Mouse (Mus musculus): ENCODE data around the gene Slc23a2.

Slc23a2 gene

DNA sequence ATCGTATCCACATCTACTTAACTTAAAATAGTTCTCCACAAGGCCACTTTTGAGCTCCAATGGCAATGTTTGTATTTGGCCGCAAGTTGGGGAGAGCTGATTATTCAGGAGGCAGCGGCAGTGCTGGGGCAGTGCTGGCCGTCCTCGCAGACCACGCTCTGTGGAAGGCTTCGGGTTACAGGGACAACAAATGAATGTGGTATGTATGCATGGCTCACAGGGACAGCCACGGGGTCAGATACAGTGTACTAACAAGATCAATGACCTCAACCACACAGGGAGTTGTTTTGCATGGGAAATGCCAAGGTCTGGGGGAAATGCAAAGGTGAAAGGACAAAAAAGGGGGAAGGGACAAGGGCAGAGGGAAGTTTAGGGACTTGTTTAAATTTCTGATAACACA, 41.6 kb downstream of the Slc23a2 start:
- in situ Hi-C loops (cut with MboI, MseI) = no loop called here

DNA sequence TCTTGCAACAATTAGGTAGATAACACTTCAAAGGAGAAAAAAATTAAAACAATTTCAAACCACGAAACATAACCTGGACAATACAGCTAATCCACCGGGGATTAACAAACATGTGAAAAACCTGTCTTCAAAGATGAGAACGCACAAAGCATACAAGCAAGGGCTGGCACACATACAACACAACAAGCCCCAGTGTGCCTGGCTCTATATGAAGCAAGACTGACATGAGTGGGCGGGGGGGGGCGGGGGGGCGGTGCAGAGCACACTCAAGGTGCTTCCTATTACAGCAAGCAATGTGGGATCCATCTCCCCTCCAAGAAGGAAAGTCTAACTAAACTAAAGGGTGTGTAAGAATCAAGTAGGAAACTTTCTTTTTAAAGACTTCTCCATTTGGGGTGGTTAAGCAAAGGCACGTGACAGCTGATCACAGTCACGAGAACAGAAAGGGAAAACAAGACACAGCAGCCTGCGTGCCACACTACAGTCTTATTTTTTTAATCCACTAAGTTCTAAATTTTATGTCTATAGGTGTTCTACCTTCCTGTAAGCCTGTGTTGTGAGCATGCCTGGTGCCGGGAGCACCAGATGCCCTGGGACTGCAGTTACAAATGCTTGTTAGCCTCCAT, 42.3 kb downstream of the Slc23a2 start:
- in situ Hi-C loops (cut with MboI, MseI) = no loop called here

DNA sequence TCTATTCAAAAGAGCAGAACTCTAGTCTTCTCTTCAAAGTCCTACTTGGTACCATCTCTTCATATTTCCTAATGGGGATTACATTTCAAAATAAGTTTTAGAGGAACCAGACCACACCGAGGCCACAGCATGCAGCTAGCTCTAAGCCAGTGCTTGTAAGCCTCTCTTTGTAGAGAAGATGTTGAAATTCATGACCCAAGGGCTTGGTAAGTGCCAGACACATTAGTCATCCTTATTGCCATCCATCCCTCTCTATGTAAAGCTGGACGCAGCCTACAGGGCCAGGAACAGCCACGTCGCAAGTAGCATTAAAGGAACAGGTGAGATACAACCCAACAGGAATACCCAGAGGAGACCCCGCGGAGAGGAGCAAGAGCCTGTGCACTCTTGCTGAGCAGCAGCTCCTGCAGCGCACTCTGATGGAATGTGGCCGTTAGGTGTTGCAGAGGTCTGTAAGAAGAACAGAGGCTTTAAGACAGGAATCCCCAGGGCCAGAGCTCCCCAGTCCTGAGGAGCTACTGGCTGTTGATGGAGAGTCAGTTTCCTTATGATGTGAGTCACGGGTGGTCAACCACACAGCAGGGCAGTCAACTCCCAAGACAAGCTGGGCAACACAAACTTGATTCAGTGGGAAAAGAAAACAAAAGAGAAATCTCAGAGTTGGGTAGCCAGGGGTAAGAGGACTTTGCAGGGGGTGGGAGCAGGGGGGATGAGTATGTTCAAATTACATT, 45.8 kb downstream of the Slc23a2 start:
- in situ Hi-C loops (cut with MboI, MseI) = loop anchor here in 1 of 2 experiments (5.0 kb wide), 1 partner anchor 42 kb away; no protein-coding TSS in a partner anchor

DNA sequence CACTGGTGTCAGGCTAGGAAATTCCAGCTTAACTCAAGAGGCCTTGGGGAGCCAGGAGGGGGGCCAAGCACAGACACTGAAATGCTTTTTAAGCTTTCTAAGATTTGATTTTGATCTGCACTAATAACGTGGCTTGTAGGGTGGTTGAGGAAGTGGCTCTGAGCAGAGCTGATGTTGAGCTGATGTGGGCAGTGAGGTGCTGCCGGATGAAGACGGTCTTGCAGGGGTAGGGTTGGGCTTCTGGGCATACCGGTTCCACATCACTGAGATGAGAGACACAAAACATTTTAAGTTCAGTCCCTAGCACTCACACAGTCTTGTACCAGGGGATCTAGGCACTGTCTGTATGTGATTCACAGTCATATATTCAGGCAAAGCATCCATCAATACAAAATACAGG, 46.5 kb downstream of the Slc23a2 start:
- in situ Hi-C loops (cut with MboI, MseI) = loop anchor here in 1 of 2 experiments (5.0 kb wide), 1 partner anchor 41 kb away; no protein-coding TSS in a partner anchor

DNA sequence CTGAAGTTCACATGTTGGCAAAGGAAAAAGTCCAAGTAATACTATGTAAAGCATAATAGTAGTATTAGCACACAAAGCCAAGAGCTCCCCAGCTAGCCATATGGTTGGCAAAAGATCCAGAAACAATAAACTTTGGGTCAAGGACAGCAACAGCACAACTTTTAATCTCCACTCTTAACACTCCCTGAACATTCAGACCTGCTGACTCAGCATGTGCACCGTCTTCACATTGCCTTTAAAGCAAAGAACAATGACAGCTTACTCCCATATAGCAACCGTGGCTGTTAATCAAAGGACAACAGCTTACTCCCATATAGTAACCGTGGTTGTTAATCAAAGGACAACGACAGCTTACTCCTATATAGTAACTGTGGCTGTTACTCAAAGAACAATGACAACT, 48.3 kb downstream of the Slc23a2 start:
- in situ Hi-C loops (cut with MboI, MseI) = loop anchor here in 1 of 2 experiments (5.0 kb wide), 1 partner anchor 39 kb away; no protein-coding TSS in a partner anchor

DNA sequence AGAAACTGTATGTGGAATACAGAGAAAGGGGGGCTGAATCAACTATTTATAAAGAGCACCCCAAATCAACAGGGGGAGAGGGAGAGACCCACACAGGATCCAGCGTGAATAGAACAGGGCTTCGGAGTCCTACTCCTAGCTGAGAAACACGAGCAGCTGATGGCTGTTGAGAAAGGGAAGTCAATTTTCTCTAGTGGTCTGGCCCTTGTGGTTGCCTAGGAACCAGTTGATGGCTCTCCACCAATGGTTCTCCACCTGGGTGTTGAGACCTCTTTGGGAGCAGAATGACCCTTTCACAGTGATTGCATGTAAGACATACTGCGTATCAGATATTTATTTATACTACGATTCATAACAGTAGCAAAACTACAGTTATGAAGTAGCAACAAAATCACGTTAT, 49.1 kb downstream of the Slc23a2 start:
- in situ Hi-C loops (cut with MboI, MseI) = loop anchor here in 1 of 2 experiments (5.0 kb wide), 1 partner anchor 39 kb away; no protein-coding TSS in a partner anchor

DNA sequence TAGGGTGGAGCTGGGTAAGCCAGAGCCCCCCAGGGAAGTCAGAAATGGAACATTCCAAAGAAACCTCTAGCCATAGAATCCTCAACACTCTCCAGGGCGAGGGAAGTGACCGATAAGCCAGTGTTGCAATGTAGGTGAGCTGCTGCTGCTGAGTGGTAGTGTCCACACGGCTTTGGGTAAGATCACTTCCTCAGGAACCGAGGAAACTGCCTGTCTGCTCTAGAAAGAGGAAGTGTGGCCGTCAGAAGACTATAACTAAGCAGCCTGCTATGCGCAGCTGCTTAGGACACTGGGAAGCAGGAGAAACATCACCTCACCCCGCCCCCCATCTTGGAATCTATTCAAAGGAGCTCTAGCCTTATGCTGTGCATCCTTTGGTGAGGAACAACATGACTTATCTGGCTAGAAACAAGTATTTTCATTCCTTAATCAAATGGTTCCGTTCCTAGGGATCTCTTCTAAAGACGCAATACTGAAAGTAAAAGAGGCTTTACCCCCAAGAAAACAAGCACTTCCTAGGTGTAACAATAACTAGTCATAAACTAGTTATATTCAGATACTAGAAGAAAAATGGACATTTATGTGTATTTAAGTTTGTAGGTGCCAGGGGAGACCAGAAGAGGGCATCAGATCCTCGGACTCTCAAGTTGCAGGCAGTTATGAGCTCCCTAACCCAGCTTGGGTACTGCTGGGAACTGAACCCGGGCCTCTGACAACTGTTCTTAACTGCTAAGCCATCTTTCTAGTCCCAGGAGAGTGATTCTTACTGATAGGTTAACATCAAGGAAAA, 50.3 kb downstream of the Slc23a2 start:
- in situ Hi-C loops (cut with MboI, MseI) = loop anchor here in 1 of 2 experiments (5.0 kb wide), 1 partner anchor 37 kb away; no protein-coding TSS in a partner anchor

DNA sequence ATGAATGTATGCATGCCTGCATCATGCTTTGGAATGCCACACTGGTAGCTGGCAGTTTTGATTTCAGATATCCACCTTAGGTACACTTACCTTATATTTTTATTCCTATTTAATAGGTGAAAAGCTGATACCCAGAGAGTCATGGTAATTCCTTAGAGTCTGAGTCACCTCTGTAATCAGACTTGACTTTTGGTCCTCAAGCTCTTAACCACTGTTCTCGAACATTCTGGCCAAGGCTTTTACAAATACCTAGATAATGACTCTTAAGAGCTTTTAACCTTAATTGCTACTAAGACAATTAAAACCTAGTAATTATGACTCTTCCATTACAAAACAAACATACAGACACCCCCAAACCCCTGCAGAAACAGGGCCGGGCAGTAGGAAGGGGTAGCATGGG, 51.2 kb downstream of the Slc23a2 start:
- in situ Hi-C loops (cut with MboI, MseI) = no loop called here

DNA sequence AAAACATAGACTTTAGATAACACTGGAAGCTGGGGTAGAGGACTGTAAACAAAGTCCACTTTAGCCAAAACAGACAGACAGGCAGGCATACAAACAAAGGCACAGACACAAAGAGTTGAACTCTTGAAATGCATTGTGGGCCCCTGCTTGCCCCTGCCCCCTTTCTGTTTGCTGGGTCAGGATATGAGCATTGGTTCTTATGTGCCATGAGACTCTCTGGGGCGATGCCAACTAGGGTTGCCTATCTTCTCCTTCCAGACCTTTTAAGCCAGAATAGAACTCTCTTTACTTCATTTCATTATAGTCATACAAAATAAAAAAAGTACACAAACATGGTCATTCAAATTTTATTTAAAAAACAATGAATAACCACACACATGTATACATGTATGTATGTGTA, 51.6 kb downstream of the Slc23a2 start:
- in situ Hi-C loops (cut with MboI, MseI) = no loop called here

DNA sequence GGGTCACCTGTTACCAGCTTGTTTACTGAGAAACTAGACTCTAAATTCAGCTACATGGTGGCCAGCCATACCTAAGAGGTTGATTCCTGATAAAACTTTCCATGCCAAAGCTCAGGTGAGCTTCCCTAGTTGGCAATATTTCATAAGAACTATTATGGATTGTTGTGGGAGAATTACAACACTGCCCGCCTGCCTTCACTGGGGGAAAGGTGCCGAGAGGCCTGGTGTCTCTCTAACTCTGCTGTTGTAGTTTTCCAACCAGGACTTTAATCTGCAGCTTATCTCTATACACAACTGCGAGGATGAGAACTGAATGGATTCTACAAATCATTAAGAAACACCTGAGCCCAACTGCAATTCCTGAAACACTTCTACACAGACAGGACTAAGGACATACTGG, 52.2 kb downstream of the Slc23a2 start:
- in situ Hi-C loops (cut with MboI, MseI) = no loop called here

DNA sequence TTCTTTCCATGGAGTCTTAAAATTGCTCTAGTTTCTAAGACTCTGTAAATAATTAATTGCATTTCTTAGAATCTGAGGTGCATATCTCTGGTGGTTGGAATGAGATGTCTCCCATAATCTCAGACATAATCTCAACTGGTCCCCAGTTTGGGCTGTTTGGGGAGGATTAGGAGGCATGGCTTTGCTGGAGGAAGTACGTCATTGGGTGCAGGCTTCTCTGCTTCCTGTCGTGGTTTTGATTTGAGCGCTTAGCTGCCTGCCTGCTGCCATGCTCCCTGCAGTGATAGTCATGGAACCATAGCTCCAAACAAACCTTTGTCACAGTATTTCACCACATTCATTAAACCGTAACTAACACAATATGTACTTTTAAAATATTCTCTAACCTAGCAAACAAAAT, 53.2 kb downstream of the Slc23a2 start:
- in situ Hi-C loops (cut with MboI, MseI) = no loop called here

DNA sequence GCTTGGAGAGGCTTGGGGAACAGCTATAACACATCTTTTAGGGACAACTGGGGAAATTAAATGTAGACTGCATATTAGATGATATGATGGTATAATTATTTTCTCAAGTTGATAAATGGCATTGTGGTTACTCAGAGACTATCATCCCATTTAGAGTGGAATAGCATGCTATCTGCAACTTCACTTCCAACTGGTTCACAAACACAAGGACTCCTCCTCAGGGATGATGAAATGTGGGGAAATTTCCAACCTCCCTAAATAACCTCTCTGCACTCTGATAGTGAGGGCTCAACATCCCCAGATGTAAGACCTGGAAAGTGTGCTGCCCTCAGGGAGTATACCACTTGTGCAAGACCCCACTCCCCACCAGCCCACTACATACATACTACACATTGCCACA, 60.1 kb downstream of the Slc23a2 start:
- in situ Hi-C loops (cut with MboI, MseI) = loop anchor here in 1 of 2 experiments (10.0 kb wide), 1 partner anchor 1030 kb away; no protein-coding TSS in a partner anchor

DNA sequence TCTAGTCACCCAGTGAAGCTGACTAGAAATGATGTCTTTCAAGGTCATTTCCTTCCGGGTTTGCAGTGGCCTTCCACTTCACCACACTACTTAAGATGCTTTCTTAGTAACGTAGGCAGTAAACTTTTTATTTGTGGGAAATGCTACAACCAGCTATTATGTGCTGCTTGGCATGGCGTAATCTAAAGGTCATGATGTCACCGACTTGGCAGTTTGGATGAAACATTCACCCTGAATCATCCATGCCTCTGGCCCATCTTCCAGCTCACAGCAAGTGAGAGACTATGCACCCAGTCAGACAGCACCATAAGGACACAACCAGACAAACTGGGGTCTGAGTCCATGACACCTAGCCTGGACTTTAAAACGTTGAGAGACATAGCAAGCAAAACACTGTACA, 60.5 kb downstream of the Slc23a2 start:
- in situ Hi-C loops (cut with MboI, MseI) = loop anchor here in 1 of 2 experiments (10.0 kb wide), 1 partner anchor 1030 kb away; no protein-coding TSS in a partner anchor

DNA sequence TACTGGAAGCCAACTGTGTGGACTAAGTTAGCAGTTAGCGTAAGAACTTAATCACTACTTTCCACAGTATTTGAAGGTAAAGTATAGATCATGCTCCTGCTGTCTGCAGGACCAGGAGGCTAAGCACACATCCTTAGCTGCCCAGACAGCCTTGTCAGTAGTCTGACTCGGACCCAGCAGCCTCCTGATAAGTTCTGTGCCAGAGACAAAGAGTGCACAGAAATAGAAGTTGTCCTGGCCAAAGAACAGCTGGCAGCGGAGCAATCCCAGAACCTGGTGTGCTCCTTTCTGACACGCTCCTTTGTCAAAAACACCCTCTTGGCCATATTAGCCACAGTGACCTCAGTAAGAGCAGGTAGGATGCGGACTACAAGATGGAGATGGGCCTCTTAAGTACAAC, 65.8 kb downstream of the Slc23a2 start:
- in situ Hi-C loops (cut with MboI, MseI) = no loop called here

DNA sequence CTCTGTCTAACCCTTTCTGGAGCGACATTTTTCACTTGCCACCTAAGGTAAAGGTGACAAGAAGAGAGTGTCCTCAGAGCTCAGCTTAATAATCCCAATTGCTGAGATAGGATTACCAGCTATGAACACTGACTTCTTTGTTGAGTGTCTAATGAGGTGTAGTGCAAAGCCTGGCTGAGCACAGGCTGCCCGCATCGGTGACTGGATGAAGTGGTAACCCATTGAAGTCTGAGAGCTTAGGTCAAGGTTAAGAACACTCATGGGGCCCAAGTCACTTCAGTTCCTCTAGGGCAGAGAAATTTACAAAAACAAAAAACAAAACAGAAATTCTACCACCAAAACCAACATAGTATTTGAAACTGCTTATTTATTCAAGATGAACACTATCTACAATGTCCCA, 71.9 kb downstream of the Slc23a2 start:
- in situ Hi-C loops (cut with MboI, MseI) = no loop called here

DNA sequence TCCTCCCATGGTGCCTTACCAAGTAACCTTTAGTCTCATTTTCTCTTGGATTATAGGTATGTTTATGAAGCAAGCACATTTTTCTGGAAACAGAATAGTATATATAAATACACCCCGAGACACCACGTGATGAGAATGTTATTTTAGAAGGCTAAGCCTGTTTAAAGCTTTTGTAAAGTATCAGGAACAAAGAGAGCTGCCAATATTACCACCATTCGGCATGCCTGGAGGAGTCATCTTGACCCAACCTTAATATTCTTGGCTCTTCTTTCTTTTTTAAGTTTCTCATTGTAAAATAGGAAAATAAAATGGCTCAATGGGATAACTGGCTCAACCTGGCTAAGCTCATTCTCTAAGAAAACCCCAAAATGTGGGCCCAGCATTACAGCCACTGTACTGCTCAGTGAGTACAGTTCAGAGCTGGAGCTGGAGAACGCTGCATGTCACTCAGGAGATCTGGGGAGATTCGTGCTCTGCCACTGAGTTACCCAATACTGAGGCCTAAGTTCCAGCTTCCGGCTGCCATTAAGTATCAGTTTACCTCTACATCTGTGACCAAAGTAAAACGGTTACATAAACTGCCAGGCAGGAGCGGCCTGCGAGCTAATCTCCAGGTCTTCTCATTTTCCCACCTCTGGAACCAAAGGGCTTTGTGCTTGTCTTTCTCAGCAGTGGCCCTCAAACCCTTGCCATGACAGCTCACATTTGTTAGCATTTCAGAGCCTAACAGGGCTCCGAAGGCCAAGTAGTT, 74.7 kb downstream of the Slc23a2 start:
- in situ Hi-C loops (cut with MboI, MseI) = no loop called here

DNA sequence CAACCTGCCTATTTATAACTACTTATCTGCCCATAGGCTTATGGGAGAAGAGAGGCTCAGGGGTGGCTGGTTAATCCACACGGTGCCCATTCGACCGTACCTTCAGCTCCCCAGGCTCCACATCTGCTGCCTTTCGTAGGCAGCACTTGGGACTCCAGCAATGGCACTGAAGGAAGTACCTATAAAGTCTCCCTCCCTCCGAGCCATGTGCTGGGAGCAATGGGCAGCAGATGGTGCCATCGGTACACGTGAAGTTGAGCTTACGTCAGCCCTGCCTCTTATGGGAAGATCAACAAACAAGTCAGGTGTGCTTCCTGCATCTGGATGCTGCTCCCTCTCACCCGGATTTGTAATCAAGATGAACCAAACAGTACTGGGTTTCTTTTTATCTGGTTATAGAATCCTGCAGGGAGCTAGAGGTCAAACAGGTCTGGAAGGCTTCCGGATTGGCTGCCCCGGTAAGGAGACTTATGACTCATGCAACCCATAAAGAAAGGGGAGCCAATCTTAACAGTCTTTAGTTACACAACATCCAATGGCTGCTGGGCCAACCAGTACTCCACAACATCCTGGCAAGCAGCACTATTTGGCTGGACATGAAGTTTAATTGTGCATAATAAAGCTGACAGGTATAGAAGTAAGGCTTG, 80.6 kb downstream of the Slc23a2 start:
- in situ Hi-C loops (cut with MboI, MseI) = loop anchor here in 1 of 2 experiments (5.0 kb wide), 1 partner anchor 743 kb away; no protein-coding TSS in a partner anchor

DNA sequence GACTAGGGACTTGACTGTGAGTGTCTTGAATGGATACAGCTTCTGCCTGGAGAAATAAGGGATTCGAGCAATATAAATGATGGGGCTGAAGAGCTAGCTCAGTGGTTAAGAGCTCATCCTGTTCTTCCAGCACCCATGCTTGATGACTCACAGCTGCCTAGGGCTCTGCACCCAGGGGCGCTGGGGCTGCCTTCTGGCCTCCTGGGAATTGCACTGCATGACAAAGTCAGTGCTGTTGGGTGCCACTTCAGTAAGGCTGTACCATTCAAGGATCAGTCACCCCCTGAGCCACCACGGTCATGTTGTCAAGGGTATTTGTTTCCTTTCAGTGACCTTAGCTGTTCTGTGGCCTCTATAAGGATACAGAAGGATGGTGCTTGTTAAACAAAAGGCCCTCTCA, 81.1 kb downstream of the Slc23a2 start:
- in situ Hi-C loops (cut with MboI, MseI) = loop anchor here in 1 of 2 experiments (5.0 kb wide), 1 partner anchor 744 kb away; no protein-coding TSS in a partner anchor

DNA sequence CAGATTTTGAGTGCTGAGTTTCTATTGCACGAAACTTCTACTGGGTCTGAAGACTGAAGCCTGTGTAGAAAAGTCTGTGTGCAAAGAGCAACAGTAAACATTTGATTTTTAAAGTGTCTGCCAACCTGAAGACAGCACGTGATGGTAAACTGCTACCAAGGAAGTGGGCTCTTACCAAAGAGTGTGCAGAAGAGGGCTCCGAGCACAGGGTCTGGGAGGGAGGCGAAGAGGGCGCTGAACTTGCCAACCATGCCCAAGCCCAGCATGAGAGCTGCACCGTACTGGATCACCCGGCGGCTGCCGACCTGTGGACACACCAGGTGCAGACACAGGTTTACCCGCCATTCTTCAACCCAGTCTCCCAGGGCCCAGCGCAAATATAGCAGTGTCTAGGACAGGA, 83.0 kb downstream of the Slc23a2 start:
- in situ Hi-C loops (cut with MboI, MseI) = loop anchor here in 1 of 2 experiments (5.0 kb wide), 1 partner anchor 745 kb away; no protein-coding TSS in a partner anchor

DNA sequence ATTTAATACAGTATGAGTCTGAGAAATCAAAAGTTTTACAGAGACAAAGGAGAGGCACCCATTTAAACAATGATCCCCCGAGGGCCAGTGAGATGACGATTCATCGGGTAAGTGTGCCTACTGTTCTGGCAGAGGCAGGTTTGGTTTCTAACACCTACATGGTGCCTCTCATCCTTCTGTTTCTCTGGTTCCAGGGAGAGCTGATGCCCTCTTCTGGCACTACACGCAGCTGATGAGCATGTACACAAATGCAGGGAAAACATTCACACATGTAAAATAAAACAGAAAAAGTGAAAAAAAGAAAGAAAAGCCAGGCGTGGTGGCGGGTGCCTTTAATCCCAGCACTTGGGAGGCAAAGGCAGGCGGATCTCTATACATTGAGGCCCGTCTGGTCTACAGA, 85.0 kb downstream of the Slc23a2 start:
- in situ Hi-C loops (cut with MboI, MseI) = loop anchor here (5.0 kb wide), 3 partner anchors 37 to 747 kb away; no protein-coding TSS in a partner anchor

Measured in T-helper 17 cell (primary cell).